Mouse (Mus musculus) heart, postnatal 0 days (tissue): ENCODE measurements around the gene Pard3.

Source experiments
- CTCF ChIP-seq: IDR thresholded peaks from 2 replicates; pipeline ENCODE4 v1.5.1; 2016; ENCODE audit warnings: antibody characterized with exemption, control low read depth, low read depth
- EP300 ChIP-seq: IDR thresholded peaks from 2 replicates; pipeline ENCODE4 v1.6.1; 2016; ENCODE audit warnings: antibody characterized with exemption, low read depth

DNA sequence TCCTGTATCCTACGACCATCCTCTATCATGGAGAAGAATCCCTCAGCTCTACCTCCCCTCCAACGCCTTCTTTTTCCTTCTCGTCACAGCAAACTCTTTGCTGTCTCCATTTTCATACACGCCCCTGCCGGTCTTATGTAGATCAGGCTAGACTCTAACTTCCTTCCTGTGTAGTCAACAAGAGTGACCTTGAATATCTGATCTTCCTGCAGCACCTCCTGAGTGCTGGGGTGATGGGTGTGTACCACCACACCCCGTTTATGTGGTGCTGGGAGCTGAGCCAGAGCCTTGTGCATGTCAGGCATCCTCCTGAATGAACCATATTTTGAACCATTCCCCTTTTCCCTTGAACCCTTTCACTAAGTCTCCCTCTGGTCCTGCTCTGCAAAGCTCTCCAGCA lies 372.3 kb downstream of the Pard3 start:
- TF ChIP-seq CTCF (no peak), EP300 (no peak)
